8 mouse cellular contexts compared by ENCODE assay signal in genomic region chr11:78245627-78246317, GRCm38 (mm10). TPM values are rescaled to one million over a fixed set of nuclear protein-coding genes. Genes with fewer than 3 reads are reported as not detected.
DNase-seq lines count a peak whose midpoint lies in the region; ATAC-seq and TF ChIP-seq lines count a peak whose summit lies in the region.

TSS of gene Sdf2 (plus strand) at chr11:78245746.
TSS of gene Supt6 (minus strand) at chr11:78245987.

- ATAC-seq in G1E (ENCODE audit: extremely low read depth, insufficient number of reproducible peaks, low FRiP score, poor library complexity, severe bottlenecking) = peak; percentile 74
- ATAC-seq in forebrain, postnatal 0 days = peak; percentile 98
- peak; percentile 93 for ATAC-seq in lung, embryonic 15.5 days (ENCODE audit: borderline replicate concordance, extremely low read depth, low FRiP score, low TSS enrichment)

- peak within 1 kb of the TSS; percentile 81 for H3K4me3 ChIP-seq in G1E (ENCODE audit: low read depth, low read length)
- peak within 1 kb of the TSS; percentile 96 for H3K4me3 ChIP-seq in forebrain, postnatal 0 days (ENCODE audit: low read depth, low read length)
- H3K4me3 ChIP-seq in lung, embryonic 15.5 days = peak within 1 kb of the TSS; percentile 90

- peak; percentile 77 for DNase-seq in G1E (ENCODE audit: low spot score)
- DNase-seq in cerebellum, adult 18-20 months = peak; percentile 83 to 88
- DNase-seq in forebrain, postnatal 0 days = peak; percentile 95
- DNase-seq in heart, postnatal 4 days = peak; percentile 91
- peak; percentile 84 to 85 for DNase-seq in layer of hippocampus, adult 8-10 months (ENCODE audit: low spot score in 2 of 2)
- peak; percentile 74 for DNase-seq in ovary, adult 18-20 months (ENCODE audit: low spot score)
- peak; percentile 92 for DNase-seq in thymus, postnatal 0 days (ENCODE audit: low spot score)

- peaks cover 41% of the 10 kb centered on the region for H3K36me3 ChIP-seq in G1E (replicated peaks)
- peaks cover 7% of the 10 kb centered on the region; the same call in 1 of the 2 replicates for H3K36me3 ChIP-seq in forebrain, postnatal 0 days (ENCODE audit: insufficient read depth)
- peaks cover 3% of the 10 kb centered on the region; the same call in 1 of the 2 replicates for H3K36me3 ChIP-seq in lung, embryonic 15.5 days

- peak within 1 kb of the TSS; percentile 80 for H3K4me2 ChIP-seq in forebrain, postnatal 0 days (ENCODE audit: low read depth)
- H3K4me2 ChIP-seq in lung, embryonic 15.5 days = peak within 1 kb of the TSS; percentile 69

- H3K9ac ChIP-seq in forebrain, postnatal 0 days = peak within 1 kb of the TSS; percentile 93
- peak within 1 kb of the TSS; percentile 90 for H3K9ac ChIP-seq in lung, embryonic 15.5 days

- peak within 1 kb of the TSS; percentile 99 for H3K27ac ChIP-seq in forebrain, postnatal 0 days (ENCODE audit: low read depth, low read length)
- peak within 1 kb of the TSS; percentile 97 for H3K27ac ChIP-seq in lung, embryonic 15.5 days

- no peaks in the 10 kb centered on the region for H3K9me3 ChIP-seq in G1E (replicated peaks)
- no peaks in the 10 kb centered on the region for H3K9me3 ChIP-seq in forebrain, postnatal 0 days (ENCODE audit: low read length)
- H3K9me3 ChIP-seq in lung, embryonic 15.5 days = no peaks in the 10 kb centered on the region

- H3K27me3 ChIP-seq in G1E (ENCODE audit: insufficient read depth, low read length) = no peaks in the 10 kb centered on the region
- H3K27me3 ChIP-seq in forebrain, postnatal 0 days (ENCODE audit: insufficient read depth, low read length) = no peaks in the 10 kb centered on the region
- no peaks in the 10 kb centered on the region for H3K27me3 ChIP-seq in lung, embryonic 15.5 days

- WGBS in forebrain, postnatal 0 days = 3% methylated on average over 50 of the region's 50 CpGs
- under 1% methylated on average over 50 of the region's 50 CpGs for WGBS in lung, embryonic 15.5 days

- peaks cover 57% of the 10 kb centered on the region for H3K4me1 ChIP-seq in G1E (ENCODE audit: insufficient read depth, low read depth, low read length)
- H3K4me1 ChIP-seq in forebrain, postnatal 0 days (ENCODE audit: insufficient read depth) = peaks cover 25% of the 10 kb centered on the region
- H3K4me1 ChIP-seq in lung, embryonic 15.5 days = peaks cover 33% of the 10 kb centered on the region

- TF ChIP-seq CTCF in G1E (IDR thresholded peaks at IDR 0.05; ENCODE audit: low read depth, low read length) = no peak
- 0 out of 2 replicates have a peak, but pooled peaks have one; percentile 5 for TF ChIP-seq CTCF in forebrain, postnatal 0 days (IDR thresholded peaks at IDR 0.05; ENCODE audit: low read depth)

RNA-seq across cellular contexts. Expression of gene Sdf2, which starts in this region (rescaled TPM):
- total RNA-seq in G1E (2014; fragmentation: Nextera tagmentation) (19.5 and 22.7 TPM in 2 replicates), G1E (2017) (31.5 and 41.4 TPM in 2 replicates)
- 2.3 and 7.8 TPM in 2 replicates for polyA plus RNA-seq in G1E (2012)
- total RNA-seq in forebrain, postnatal 0 days (2014; rRNA removed) = 76.2 and 76.4 TPM in 2 replicates
- 92.1 and 92.8 TPM in 2 replicates for polyA plus RNA-seq in forebrain, postnatal 0 days (2015; fragmentation: Nextera tagmentation; extraction: Ambion mirVana)
- total RNA-seq in heart, postnatal 4 days (2021) = 10 to 100 TPM; 41.2 to 43.9 TPM
- total RNA-seq in layer of hippocampus, adult 8-10 months (2022) = 10 to 100 TPM; 61.6 to 67.7 (median 62.3) TPM
- 79.9 and 84.1 TPM in 2 replicates for polyA plus RNA-seq in lung, embryonic 15.5 days (2015; fragmentation: Nextera tagmentation; extraction: Ambion mirVana)
- 74.6 and 74.7 TPM in 2 replicates for polyA plus RNA-seq in thymus, postnatal 0 days (2015; fragmentation: Nextera tagmentation; extraction: Ambion mirVana)

RNA-seq across cellular contexts. Expression of gene Supt6, which starts in this region (rescaled TPM):
- total RNA-seq in G1E (2014; fragmentation: Nextera tagmentation) (118 and 127 TPM in 2 replicates), G1E (2017) (34.5 and 44.9 TPM in 2 replicates)
- polyA plus RNA-seq in G1E (2012) = 129 and 137 TPM in 2 replicates
- 31.8 and 44.1 TPM in 2 replicates for total RNA-seq in forebrain, postnatal 0 days (2014; rRNA removed)
- polyA plus RNA-seq in forebrain, postnatal 0 days (2015; fragmentation: Nextera tagmentation; extraction: Ambion mirVana) = 15.9 and 21.6 TPM in 2 replicates
- total RNA-seq in heart, postnatal 4 days (2021) = 10 to 100 TPM; 35.7 to 37.2 TPM
- 100 to 1,000 TPM; 124 to 126 (median 125) TPM for total RNA-seq in layer of hippocampus, adult 8-10 months (2022)
- 23.7 and 25.5 TPM in 2 replicates for polyA plus RNA-seq in lung, embryonic 15.5 days (2015; fragmentation: Nextera tagmentation; extraction: Ambion mirVana)
- polyA plus RNA-seq in thymus, postnatal 0 days (2015; fragmentation: Nextera tagmentation; extraction: Ambion mirVana) = 16.4 and 16.6 TPM in 2 replicates

Comparison
In these comparisons a context has a peak if more than half of its experiments do, and no peak if none do; other contexts are left out.
1. Peak in every context shown above with its lines: DNase-seq, ATAC-seq, H3K4me3 ChIP-seq and H3K27ac ChIP-seq.